In the genomic region with DNA sequence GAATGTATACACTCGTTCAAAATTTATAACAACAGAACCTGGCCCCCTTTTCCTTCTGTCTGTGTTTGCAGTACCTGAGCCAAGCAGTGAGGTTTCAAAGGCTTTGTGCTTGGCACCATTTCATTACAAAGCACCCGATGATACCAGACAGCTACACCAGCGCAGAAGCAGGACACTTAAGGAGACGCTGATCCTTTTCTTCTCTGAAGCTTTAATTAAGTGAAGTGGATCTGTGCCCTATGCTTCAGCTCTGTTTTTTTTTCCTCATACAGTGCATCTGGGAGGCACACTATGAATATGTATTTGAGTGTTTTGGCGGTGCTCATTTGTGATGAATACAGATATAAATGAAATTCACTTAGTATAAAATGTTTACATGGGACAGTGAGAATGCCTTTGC, we compare ENCODE assay signal across 19 mouse cellular contexts.
A peak's percentile ranks its signal among the peaks of the same experiment; 100 is the strongest.
DNase-seq lines count a peak whose midpoint lies in the region; ATAC-seq lines count a peak whose summit lies in the region.
"Had no signal": no experiment of that assay in that cellular context is flagged by ENCODE, and none has a peak within 500 bp of the region (broad histone marks: within the 10 kb centered on the region; RNA-seq: fewer than 3 reads in every experiment).

No protein-coding gene starts in this region.

- H3K9ac ChIP-seq in forebrain, embryonic 13.5 days: no peak overlapping the region
- no peak overlapping the region for H3K9ac ChIP-seq in midbrain, embryonic 14.5 days (replicated peaks; ENCODE audit: low read length)
- no peak overlapping the region for H3K9ac ChIP-seq in forebrain, embryonic 14.5 days (ENCODE audit: low read length)
- H3K9ac ChIP-seq: heart, embryonic 13.5 days; hindbrain, embryonic 12.5 days had no signal

- no peaks in the 10 kb centered on the region for H3K9me3 ChIP-seq in forebrain, embryonic 13.5 days (replicated peaks)
- no peaks in the 10 kb centered on the region for H3K9me3 ChIP-seq in forebrain, embryonic 10.5 days
- no peaks in the 10 kb centered on the region for H3K9me3 ChIP-seq in midbrain, embryonic 14.5 days (ENCODE audit: control insufficient read depth, low read length)
- no peaks in the 10 kb centered on the region for H3K9me3 ChIP-seq in midbrain, embryonic 10.5 days (replicated peaks)
- no peaks in the 10 kb centered on the region for H3K9me3 ChIP-seq in forebrain, embryonic 14.5 days (replicated peaks; ENCODE audit: control insufficient read depth, low read length)
- H3K9me3 ChIP-seq: embryonic facial prominence, embryonic 10.5 days; heart, embryonic 13.5 days; hindbrain, embryonic 12.5 days had no signal

- no peak overlapping the region for H3K4me2 ChIP-seq in forebrain, embryonic 13.5 days
- H3K4me2 ChIP-seq in midbrain, embryonic 14.5 days (ENCODE audit: low read length): no peak overlapping the region
- H3K4me2 ChIP-seq in forebrain, embryonic 14.5 days (ENCODE audit: low read length): no peak overlapping the region
- H3K4me2 ChIP-seq: heart, embryonic 13.5 days; hindbrain, embryonic 12.5 days had no signal

- peak; percentile 67; the same call in 1 of the 2 replicates for ATAC-seq in forebrain, embryonic 13.5 days
- ATAC-seq in midbrain, embryonic 14.5 days (ENCODE audit: low FRiP score, low TSS enrichment): no peak
- peak; percentile 48; the same call in 1 of the 2 replicates for ATAC-seq in forebrain, embryonic 14.5 days
- ATAC-seq: activated CD4-positive, CD25-positive, alpha-beta regulatory T cell, adult 4 months; intestine, embryonic 16.5 days; Patski had no signal

- no peak overlapping the region for H3K27ac ChIP-seq in forebrain, embryonic 13.5 days
- no peak overlapping the region for H3K27ac ChIP-seq in forebrain, embryonic 10.5 days
- H3K27ac ChIP-seq in midbrain, embryonic 14.5 days (replicated peaks; ENCODE audit: low read depth, low read length): no peak overlapping the region
- no peak overlapping the region for H3K27ac ChIP-seq in midbrain, embryonic 10.5 days (replicated peaks)
- no peak overlapping the region for H3K27ac ChIP-seq in forebrain, embryonic 14.5 days (ENCODE audit: low read depth, low read length)
- H3K27ac ChIP-seq: embryonic facial prominence, embryonic 10.5 days; heart, embryonic 13.5 days; hindbrain, embryonic 12.5 days had no signal

- no peaks in the 10 kb centered on the region for H3K27me3 ChIP-seq in forebrain, embryonic 13.5 days
- H3K27me3 ChIP-seq in forebrain, embryonic 10.5 days (ENCODE audit: poor library complexity, severe bottlenecking): no peaks in the 10 kb centered on the region
- H3K27me3 ChIP-seq in midbrain, embryonic 14.5 days (ENCODE audit: control insufficient read depth, insufficient read depth, low read length): no peaks in the 10 kb centered on the region
- no peaks in the 10 kb centered on the region for H3K27me3 ChIP-seq in midbrain, embryonic 10.5 days (ENCODE audit: low read depth, poor library complexity, severe bottlenecking)
- H3K27me3 ChIP-seq in forebrain, embryonic 14.5 days (replicated peaks; ENCODE audit: control insufficient read depth, insufficient read depth, low read length): no peaks in the 10 kb centered on the region
- H3K27me3 ChIP-seq: heart, embryonic 13.5 days; hindbrain, embryonic 12.5 days; Patski had no signal

- no peaks in the 10 kb centered on the region for H3K36me3 ChIP-seq in forebrain, embryonic 13.5 days (ENCODE audit: poor library complexity, severe bottlenecking)
- H3K36me3 ChIP-seq in forebrain, embryonic 10.5 days (replicated peaks): no peaks in the 10 kb centered on the region
- H3K36me3 ChIP-seq in midbrain, embryonic 14.5 days (ENCODE audit: control insufficient read depth, insufficient read depth, low read length): no peaks in the 10 kb centered on the region
- no peaks in the 10 kb centered on the region for H3K36me3 ChIP-seq in midbrain, embryonic 10.5 days
- no peaks in the 10 kb centered on the region for H3K36me3 ChIP-seq in forebrain, embryonic 14.5 days (ENCODE audit: control insufficient read depth, insufficient read depth, low read length)
- H3K36me3 ChIP-seq: embryonic facial prominence, embryonic 10.5 days; heart, embryonic 13.5 days; hindbrain, embryonic 12.5 days had no signal

- no peak for DNase-seq in forebrain, embryonic 10.5 days (ENCODE audit: extremely low spot score, low spot score)
- peak; percentile 20 for DNase-seq in midbrain, embryonic 14.5 days
- DNase-seq in midbrain, embryonic 10.5 days (ENCODE audit: low spot score): no peak
- peak; percentile 27 for DNase-seq in forebrain, embryonic 14.5 days (ENCODE audit: low spot score)
- DNase-seq in left cerebral cortex, adult 8-10 months (ENCODE audit: low spot score in 2 of 2): no peak
- DNase-seq in thymus, postnatal 25 days: no peak
- DNase-seq: adrenal gland, postnatal 25 days; cerebellum, adult 2 months; cerebellum, postnatal 10 days; gastrocnemius, postnatal 36 days; heart, adult 11 months; heart, postnatal 36 days had no signal

- WGBS in forebrain, embryonic 13.5 days: 68% methylated on average over 5 of the region's 5 CpGs
- WGBS in forebrain, embryonic 10.5 days: 89% methylated on average over 5 of the region's 5 CpGs
- WGBS in midbrain, embryonic 14.5 days: 71% methylated on average over 5 of the region's 5 CpGs
- 90% methylated on average over 5 of the region's 5 CpGs for WGBS in midbrain, embryonic 10.5 days
- 70% methylated on average over 5 of the region's 5 CpGs for WGBS in forebrain, embryonic 14.5 days

- H3K4me3 ChIP-seq in forebrain, embryonic 13.5 days: no peak overlapping the region
- H3K4me3 ChIP-seq in forebrain, embryonic 10.5 days: no peak overlapping the region
- no peak overlapping the region for H3K4me3 ChIP-seq in midbrain, embryonic 14.5 days (replicated peaks; ENCODE audit: low read depth, low read length)
- H3K4me3 ChIP-seq in midbrain, embryonic 10.5 days: no peak overlapping the region
- no peak overlapping the region for H3K4me3 ChIP-seq in forebrain, embryonic 14.5 days (ENCODE audit: low read depth, low read length)
- H3K4me3 ChIP-seq: embryonic facial prominence, embryonic 10.5 days; heart, embryonic 13.5 days; hindbrain, embryonic 12.5 days had no signal

- H3K4me1 ChIP-seq in forebrain, embryonic 13.5 days: no peaks in the 10 kb centered on the region
- H3K4me1 ChIP-seq in forebrain, embryonic 10.5 days: no peaks in the 10 kb centered on the region
- no peaks in the 10 kb centered on the region for H3K4me1 ChIP-seq in midbrain, embryonic 14.5 days (ENCODE audit: control insufficient read depth, insufficient read depth, low read length)
- no peaks in the 10 kb centered on the region for H3K4me1 ChIP-seq in midbrain, embryonic 10.5 days
- H3K4me1 ChIP-seq in forebrain, embryonic 14.5 days (ENCODE audit: control insufficient read depth, insufficient read depth, low read length): no peaks in the 10 kb centered on the region
- H3K4me1 ChIP-seq: embryonic facial prominence, embryonic 10.5 days; heart, embryonic 13.5 days; hindbrain, embryonic 12.5 days had no signal

Comparison
In these comparisons a context has a peak if more than half of its experiments do, and no peak if none do; other contexts are left out.
1. DNase-seq: peak in midbrain, embryonic 14.5 days (single experiment) and forebrain, embryonic 14.5 days (single experiment); none in forebrain, embryonic 10.5 days (single experiment), midbrain, embryonic 10.5 days (single experiment), left cerebral cortex, adult 8-10 months (0 of 2) and thymus, postnatal 25 days (single experiment).